Mouse (Mus musculus) erythroblast, embryonic 14.5 days (primary cell): ENCODE results near the gene Fbxl7.

Experiments
- GATA1 ChIP-seq: IDR thresholded peaks from 2 replicates; pipeline ENCODE4 v1.6.1; 2012; ENCODE audit warnings: low read length, inconsistent platforms, mixed read lengths
- TAL1 ChIP-seq: IDR thresholded peaks from 3 replicates; pipeline ENCODE4 v1.6.1; 2012; ENCODE audit warnings: low read length, inconsistent platforms, mixed read lengths

DNA sequence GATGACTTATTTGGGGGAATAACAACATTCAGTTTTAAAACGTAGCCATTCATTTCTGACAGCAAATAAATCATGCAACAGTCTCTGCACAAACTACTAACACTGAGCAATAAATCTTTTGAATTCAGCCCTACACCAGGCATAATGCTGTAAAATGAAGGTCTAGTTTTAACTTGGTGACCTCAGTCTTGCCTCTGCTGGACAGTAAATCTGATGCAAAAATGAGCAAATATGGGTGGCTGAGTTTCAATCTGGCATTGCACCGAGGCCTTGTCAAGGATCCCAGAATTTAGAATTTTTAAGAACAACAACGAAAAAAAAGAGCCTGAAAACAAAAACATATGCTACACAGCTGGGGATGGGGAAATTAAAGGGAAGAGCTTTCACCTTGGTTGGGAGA, 85.8 kb downstream of the Fbxl7 start:
- TF ChIP-seq TAL1 (no peak), GATA1 (no peak)
